Mouse (Mus musculus) cortical plate, adult 2 months (tissue): ENCODE data around the gene Trib2. TPM values are rescaled to one million over a fixed set of nuclear protein-coding genes. Genes with fewer than 3 reads are reported as not detected.

Experiments used
- H3K27ac ChIP-seq: fragments of 200-500 bp; 2 replicates; pipeline ENCODE4 v1.5.1; 2012; ENCODE audit warnings: low read length, control low read depth, inconsistent platforms; ENCODE audit not compliant: insufficient read depth
- H3K4me1 ChIP-seq: fragments of 200-500 bp; 2 replicates; pipeline ENCODE4 v1.6.1; 2011; ENCODE audit warnings: low read length; ENCODE audit not compliant: control insufficient read depth, insufficient read depth
- H3K4me3 ChIP-seq: fragments of 200-500 bp; 2 replicates; pipeline ENCODE4 v1.5.1; 2011; ENCODE audit warnings: mild to moderate bottlenecking, low read length, control low read depth; ENCODE audit not compliant: insufficient read depth
- CTCF ChIP-seq: fragments of 200-500 bp; IDR thresholded peaks from 2 replicates; pipeline ENCODE4 v1.5.1; 2011; ENCODE audit warnings: mild to moderate bottlenecking, control low read depth, low read length; ENCODE audit not compliant: insufficient read depth; ENCODE audit errors: extremely low read depth
- POLR2A ChIP-seq: fragments of 200-500 bp; IDR thresholded peaks from 2 replicates; pipeline ENCODE4 v1.6.1; 2011; ENCODE audit warnings: mild to moderate bottlenecking, low read length, control low read depth; ENCODE audit not compliant: insufficient read depth; ENCODE audit errors: extremely low read depth
- polyA plus RNA-seq: library from polyadenylated mRNA; depleted of rRNA; stranded (reverse); fragments of >200 nt; gene quantifications from 2 replicates; pipeline ENCODE4 v1.2.3, GENCODE M21; 2012

Gene Trib2
- polyA plus RNA-seq, 1 experiment = 27.4 TPM

DNA sequence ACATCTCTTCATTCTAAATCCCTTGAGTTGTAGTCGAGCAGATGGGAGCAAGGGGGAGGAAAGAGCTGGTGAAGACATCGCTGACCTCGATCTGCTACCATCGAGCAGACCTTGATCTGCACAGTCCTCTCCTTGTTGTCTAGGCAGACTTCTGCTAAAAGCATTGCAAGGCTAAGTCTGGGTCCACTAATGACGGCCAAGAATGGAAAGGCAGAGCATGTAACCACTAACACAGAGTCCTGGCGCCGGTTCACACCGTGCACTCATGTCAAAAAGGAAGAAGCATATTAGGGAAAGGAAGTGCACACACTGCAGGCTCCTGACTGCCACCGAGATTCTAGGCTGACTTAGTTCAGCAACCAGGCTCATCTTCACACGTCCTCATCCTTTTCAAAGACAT lies 71.0 kb downstream of the Trib2 start:
- H3K27ac ChIP-seq = no peak overlapping the region
- TF ChIP-seq POLR2A = no peak
- TF ChIP-seq CTCF = no peak
- no peak overlapping the region for H3K4me3 ChIP-seq
- H3K4me1 ChIP-seq = no peaks in the 10 kb centered on the region
